Mouse (Mus musculus) liver, embryonic 14.5 days (tissue): Measurements from ENCODE around the gene Mmgt2.

Experiments
- CTCF ChIP-seq: IDR thresholded peaks from 2 replicates; pipeline ENCODE4 v1.5.1; 2016; ENCODE audit warnings: antibody characterized with exemption, low read depth, control low read depth
- EP300 ChIP-seq: IDR thresholded peaks from 2 replicates; pipeline ENCODE4 v1.6.1; 2016; ENCODE audit warnings: antibody characterized with exemption, low read depth

DNA sequence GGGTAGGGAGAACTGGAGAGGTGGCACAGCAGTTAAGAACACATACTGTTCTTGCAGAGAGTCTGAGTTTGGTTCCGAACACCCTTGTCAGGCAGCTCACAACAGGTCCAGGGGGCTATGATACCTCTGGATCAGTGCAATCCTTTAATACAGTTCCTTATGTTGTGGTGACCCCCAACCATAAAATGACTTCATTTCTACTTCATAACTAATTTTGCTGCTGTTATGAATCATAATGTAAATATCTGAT, 40.6 kb upstream of the Mmgt2 start:
- TF ChIP-seq CTCF, result no peak
- TF ChIP-seq EP300, result no peak
